Mouse (Mus musculus) midbrain, embryonic 14.5 days (tissue): Measurements from ENCODE around the gene Fcna. TPM values are rescaled to one million over a fixed set of nuclear protein-coding genes. Genes with fewer than 3 reads are reported as not detected.

ENCODE experiments used
- ATAC-seq: fragments of 200-750 bp; cut with Nextera tagmentation; 2 replicates; pipeline ENCODE4 v1.8.0; 2017; ENCODE audit warnings: moderate number of reproducible peaks, moderate library complexity; ENCODE audit not compliant: low FRiP score, low TSS enrichment
- DNase-seq: peaks from one replicate; pipeline ENCODE4 v3.0.0-alpha.2; 2015
- H3K27ac ChIP-seq: fragments of 300-500 bp; sonication (generic); replicated peaks from 2 replicates; pipeline ENCODE4 v1.5.1; 2014; ENCODE audit warnings: mild to moderate bottlenecking, low read depth, low read length, moderate library complexity
- H3K27me3 ChIP-seq: fragments of 300-500 bp; sonication (generic); 2 replicates; pipeline ENCODE4 v1.6.1; 2014; ENCODE audit warnings: low read length, control low read depth, mixed read lengths; ENCODE audit not compliant: control insufficient read depth, insufficient read depth
- H3K36me3 ChIP-seq: fragments of 300-500 bp; sonication (generic); 2 replicates; pipeline ENCODE4 v1.6.1; 2014; ENCODE audit warnings: low read length, control low read depth; ENCODE audit not compliant: control insufficient read depth, insufficient read depth
- H3K4me1 ChIP-seq: fragments of 300-500 bp; sonication (generic); 2 replicates; pipeline ENCODE4 v1.6.1; 2014; ENCODE audit warnings: mild to moderate bottlenecking, antibody characterized with exemption, low read length, control low read depth; ENCODE audit not compliant: control insufficient read depth, insufficient read depth
- H3K4me2 ChIP-seq: fragments of 300-500 bp; sonication (generic); 2 replicates; pipeline ENCODE4 v1.6.1; 2014; ENCODE audit warnings: mild to moderate bottlenecking, low read length, moderate library complexity
- H3K4me3 ChIP-seq: fragments of 300-500 bp; sonication (generic); replicated peaks from 2 replicates; pipeline ENCODE4 v1.5.1; 2014; ENCODE audit warnings: low read depth, low read length
- H3K9ac ChIP-seq: fragments of 300-500 bp; sonication (generic); replicated peaks from 2 replicates; pipeline ENCODE4 v1.6.1; 2014; ENCODE audit warnings: mild to moderate bottlenecking, low read length, moderate library complexity
- H3K9me3 ChIP-seq: fragments of 300-500 bp; sonication (generic); 2 replicates; pipeline ENCODE4 v1.6.1; 2016; ENCODE audit warnings: low read length, control low read depth, mixed read lengths; ENCODE audit not compliant: control insufficient read depth
- WGBS: fragments of 180-500 bp; shearing (Covaris S2); extraction: QIAGEN DNeasy Blood & Tissue Kit; methylation state at CpG from one replicate; pipeline ENCODE4 v1.1.7; 2014; 5-methylcytosine and 5-hydroxymethylcytosine counted together
- polyA plus RNA-seq: library from polyadenylated mRNA; unstranded; fragments of >200 nt; fragmentation: Nextera tagmentation; extraction: Ambion mirVana; gene quantifications from 2 replicates; pipeline ENCODE4 v1.2.1, GENCODE M21; 2014

Gene Fcna
- polyA plus RNA-seq, 1 experiment from 2014 or later: 2.8 TPM

DNA sequence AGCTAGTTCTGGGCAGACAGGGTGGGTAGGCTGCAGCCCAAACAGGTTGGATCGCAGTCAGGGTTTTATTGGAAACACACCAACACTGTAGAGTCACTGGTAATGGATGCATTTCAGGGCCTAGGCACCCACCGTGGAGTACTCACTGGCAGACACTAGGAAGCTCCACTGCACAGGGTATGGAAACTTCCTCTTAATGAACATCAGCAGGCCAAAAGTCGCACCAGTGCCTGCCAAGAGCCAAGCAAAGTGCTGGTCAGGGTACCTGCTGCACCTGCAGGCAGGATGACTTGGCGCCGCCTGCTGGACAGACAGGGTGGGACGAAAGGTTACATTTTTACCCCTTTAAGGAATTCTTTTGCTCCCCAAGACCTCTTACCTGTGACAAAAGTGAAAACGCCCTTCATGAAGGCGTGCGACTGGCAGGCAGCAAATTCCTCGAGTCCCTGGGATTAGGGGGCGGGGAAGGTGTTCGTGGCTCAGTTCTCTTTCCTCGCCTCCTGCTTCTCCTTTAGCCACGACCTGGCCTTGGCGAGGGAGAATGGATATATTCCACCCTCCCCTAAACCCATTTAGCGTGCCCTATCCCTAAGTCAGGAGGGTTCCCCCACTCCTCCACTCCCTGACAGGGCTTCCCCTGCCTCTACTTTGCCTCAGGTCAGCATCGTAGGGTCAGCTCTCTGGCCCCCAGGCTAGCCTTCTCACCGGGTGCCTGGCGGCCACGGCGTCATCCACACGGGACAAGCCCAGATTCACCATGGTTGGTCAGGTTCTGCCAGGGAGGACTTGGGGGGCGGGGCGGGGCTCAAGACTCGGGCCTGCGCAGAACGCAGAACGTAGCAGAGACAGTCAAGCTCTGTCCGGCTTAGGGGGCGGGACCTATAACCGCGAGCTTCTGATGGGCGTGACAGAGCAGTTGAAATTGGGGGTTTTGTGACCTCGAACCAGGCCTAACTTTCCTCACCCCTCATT lies 6.3 kb downstream of the Fcna start, which contains the start of gene Tmem141:
TSS of gene Tmem141 (minus strand) at position 777 of the 972 bp plus-strand sequence.
- WGBS: 7% methylated on average over 34 of the region's 34 CpGs
- H3K4me2 ChIP-seq: peak within 1 kb of the TSS; percentile 76
- peak within 1 kb of the TSS; percentile 70 for H3K27ac ChIP-seq

DNA sequence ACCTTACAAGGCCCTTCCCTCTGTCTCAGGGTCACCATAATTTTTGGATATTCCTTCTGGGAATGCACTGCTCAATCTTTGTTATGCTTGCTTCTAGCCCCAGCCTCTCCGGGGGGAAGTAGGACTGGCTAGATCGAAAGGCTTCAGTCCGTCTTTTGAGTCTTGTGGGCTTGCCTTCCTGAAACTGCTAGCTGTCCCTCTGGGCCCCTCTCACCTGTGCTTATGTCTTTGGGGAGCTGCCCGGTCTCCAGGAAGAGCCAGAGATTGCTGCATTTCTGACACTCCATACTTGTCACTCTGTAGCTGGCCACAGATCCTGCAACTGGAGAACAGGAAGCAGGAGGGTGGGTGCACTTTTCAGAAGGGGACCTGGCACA lies 7.0 kb downstream of the Fcna start:
- 92% methylated on average over 4 of the region's 4 CpGs for WGBS
- peaks cover 5% of the 10 kb centered on the region; the same call in 1 of the 2 replicates for H3K4me1 ChIP-seq
- H3K4me3 ChIP-seq: peak overlapping the region; percentile 47
- H3K36me3 ChIP-seq: no peaks in the 10 kb centered on the region
- ATAC-seq (no peak), DNase-seq (no peak)
- peaks cover 21% of the 10 kb centered on the region; the same call in 1 of the 2 replicates for H3K27me3 ChIP-seq
- peak overlapping the region; percentile 55; the same call in 1 of the 2 replicates for H3K9ac ChIP-seq
- H3K9me3 ChIP-seq: no peaks in the 10 kb centered on the region
- H3K4me2 ChIP-seq: peak overlapping the region; percentile 76
- H3K27ac ChIP-seq: peak overlapping the region; percentile 70; the same call in 1 of the 2 replicates

More for the DNA sequence above, 6.3 kb downstream of the Fcna start, which contains the start of gene Tmem141:
- DNase-seq: peak; percentile 91
- H3K9me3 ChIP-seq: no peaks in the 10 kb centered on the region
- peak within 1 kb of the TSS; percentile 55 for H3K9ac ChIP-seq
- peak within 1 kb of the TSS; percentile 47 for H3K4me3 ChIP-seq
- H3K27me3 ChIP-seq: peaks cover 14% of the 10 kb centered on the region; the same call in 1 of the 2 replicates
- peaks cover 5% of the 10 kb centered on the region; the same call in 1 of the 2 replicates for H3K4me1 ChIP-seq
- no peaks in the 10 kb centered on the region for H3K36me3 ChIP-seq
- peak; percentile 94 for ATAC-seq

DNA sequence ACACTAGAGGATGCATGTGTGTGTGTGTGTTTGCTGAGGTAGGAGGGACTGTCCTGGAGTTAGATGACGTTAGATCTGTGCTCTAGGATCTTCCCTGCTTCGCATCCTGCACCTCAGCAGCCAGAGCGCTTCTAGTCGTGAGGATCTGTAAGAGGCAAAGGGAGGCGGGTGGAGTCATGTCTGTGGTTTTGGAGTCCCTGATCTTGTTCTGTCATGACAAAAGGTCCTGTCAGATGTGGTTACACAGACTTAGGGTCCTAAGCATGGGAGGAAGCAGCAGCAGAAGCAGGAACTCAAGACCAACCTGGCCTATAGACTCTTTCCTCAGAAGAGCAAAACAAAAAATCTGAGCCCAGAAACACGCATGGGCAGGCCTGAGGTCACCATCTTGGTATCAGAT lies 7.4 kb downstream of the Fcna start:
- Histone ChIP-seq H3K27ac (no peak overlapping the region), H3K4me1 (peaks cover 5% of the 10 kb centered on the region; the same call in 1 of the 2 replicates), H3K4me3 (no peak overlapping the region), H3K9me3 (no peaks in the 10 kb centered on the region), H3K27me3 (peaks cover 25% of the 10 kb centered on the region; the same call in 1 of the 2 replicates), H3K36me3 (no peaks in the 10 kb centered on the region), H3K9ac (no peak overlapping the region), H3K4me2 (no peak overlapping the region)
- no peak for ATAC-seq
- 85% methylated on average over 6 of the region's 6 CpGs for WGBS
- no peak for DNase-seq

DNA sequence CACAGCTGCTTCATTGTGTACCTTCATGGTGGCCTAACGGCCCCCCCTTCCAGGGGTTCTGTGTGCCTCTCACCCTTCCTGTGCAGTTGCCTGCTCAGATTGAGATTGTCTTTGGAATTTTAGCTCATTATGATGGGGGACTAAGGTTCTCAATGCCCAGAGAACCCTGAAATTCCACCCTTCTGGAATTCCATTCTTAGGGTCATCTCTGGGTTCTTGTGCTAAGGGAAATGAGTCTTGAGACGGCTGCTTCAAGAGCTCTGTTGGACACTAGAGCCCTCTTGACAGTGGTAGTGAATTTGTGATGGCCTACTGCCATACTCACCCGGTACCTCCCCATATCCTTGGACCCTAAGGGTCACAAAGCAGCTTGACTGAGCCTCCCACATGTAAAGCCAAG lies 10.3 kb downstream of the Fcna start, which contains the start of gene Ccdc183:
TSS of gene Ccdc183 (minus strand) at position 101 of the 400 bp plus-strand sequence.
- H3K27ac ChIP-seq: no peak within 1 kb of the TSS
- no peak within 1 kb of the TSS for H3K4me3 ChIP-seq
- ATAC-seq (no peak), DNase-seq (no peak)
- no peaks in the 10 kb centered on the region for H3K36me3 ChIP-seq
- H3K9ac ChIP-seq: no peak within 1 kb of the TSS
- H3K4me2 ChIP-seq: no peak within 1 kb of the TSS
- H3K27me3 ChIP-seq: peaks cover 35% of the 10 kb centered on the region; the same call in 1 of the 2 replicates
- WGBS: 85% methylated on average over 3 of the region's 3 CpGs
- peaks cover 5% of the 10 kb centered on the region; the same call in 1 of the 2 replicates for H3K4me1 ChIP-seq
- H3K9me3 ChIP-seq: no peaks in the 10 kb centered on the region

DNA sequence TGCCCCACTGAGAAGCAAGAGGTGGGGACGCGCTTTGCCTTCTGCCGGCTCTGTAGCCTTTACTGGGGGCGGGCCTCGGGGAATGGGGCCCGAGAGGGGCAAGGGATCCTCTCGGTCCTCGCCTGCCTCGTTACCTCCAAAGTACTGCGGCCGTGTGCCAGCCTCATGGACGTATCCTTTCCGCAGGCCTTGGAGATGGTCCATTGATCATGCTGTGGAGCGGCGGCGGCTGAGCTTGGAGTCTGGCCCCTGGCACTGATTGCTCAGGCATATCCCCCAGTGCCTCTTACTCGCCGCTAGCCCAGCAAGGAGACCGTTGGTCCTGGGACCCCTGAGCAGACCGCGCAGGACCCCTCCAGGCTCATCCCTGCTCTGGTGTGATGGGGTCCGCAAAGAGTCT lies 11.4 kb downstream of the Fcna start:
- Histone ChIP-seq H3K4me2 (no peak overlapping the region), H3K36me3 (no peaks in the 10 kb centered on the region), H3K9ac (no peak overlapping the region), H3K4me3 (no peak overlapping the region), H3K27me3 (peaks cover 35% of the 10 kb centered on the region; the same call in 1 of the 2 replicates), H3K27ac (no peak overlapping the region), H3K9me3 (no peaks in the 10 kb centered on the region), H3K4me1 (peaks cover 4% of the 10 kb centered on the region; the same call in 1 of the 2 replicates)
- DNase-seq (no peak), ATAC-seq (no peak)
- 17% methylated on average over 22 of the region's 22 CpGs for WGBS

DNA sequence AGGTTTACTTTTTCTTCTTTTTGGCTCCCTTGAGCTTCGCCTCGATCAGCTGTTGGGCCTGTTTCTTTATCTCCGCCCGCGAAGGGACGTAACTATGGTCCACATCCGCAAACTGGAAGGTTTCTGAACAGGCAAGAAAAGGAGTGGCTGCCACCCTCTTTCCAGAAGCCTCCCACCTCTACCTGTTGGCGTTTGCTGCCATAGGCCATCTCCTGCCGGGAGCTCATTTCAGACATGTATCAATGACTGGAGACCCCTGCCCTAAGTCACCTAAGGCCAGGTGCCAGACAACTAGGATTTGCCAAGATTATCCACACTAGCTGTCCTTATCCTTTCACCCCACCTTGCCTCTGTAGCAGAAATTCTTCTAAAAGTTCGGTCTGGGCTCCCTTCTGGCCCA lies 19.2 kb downstream of the Fcna start:
- Histone ChIP-seq H3K4me2 (peak overlapping the region; percentile 74), H3K4me3 (peak overlapping the region; percentile 99), H3K9me3 (no peaks in the 10 kb centered on the region), H3K36me3 (no peaks in the 10 kb centered on the region), H3K9ac (peak overlapping the region; percentile 97; the same call in 1 of the 2 replicates), H3K4me1 (peaks cover 15% of the 10 kb centered on the region), H3K27ac (peak overlapping the region; percentile 91), H3K27me3 (no peaks in the 10 kb centered on the region)
- 73% methylated on average over 10 of the region's 10 CpGs for WGBS
- ATAC-seq (peak; percentile 28; the same call in 1 of the 2 replicates), DNase-seq (no peak)

DNA sequence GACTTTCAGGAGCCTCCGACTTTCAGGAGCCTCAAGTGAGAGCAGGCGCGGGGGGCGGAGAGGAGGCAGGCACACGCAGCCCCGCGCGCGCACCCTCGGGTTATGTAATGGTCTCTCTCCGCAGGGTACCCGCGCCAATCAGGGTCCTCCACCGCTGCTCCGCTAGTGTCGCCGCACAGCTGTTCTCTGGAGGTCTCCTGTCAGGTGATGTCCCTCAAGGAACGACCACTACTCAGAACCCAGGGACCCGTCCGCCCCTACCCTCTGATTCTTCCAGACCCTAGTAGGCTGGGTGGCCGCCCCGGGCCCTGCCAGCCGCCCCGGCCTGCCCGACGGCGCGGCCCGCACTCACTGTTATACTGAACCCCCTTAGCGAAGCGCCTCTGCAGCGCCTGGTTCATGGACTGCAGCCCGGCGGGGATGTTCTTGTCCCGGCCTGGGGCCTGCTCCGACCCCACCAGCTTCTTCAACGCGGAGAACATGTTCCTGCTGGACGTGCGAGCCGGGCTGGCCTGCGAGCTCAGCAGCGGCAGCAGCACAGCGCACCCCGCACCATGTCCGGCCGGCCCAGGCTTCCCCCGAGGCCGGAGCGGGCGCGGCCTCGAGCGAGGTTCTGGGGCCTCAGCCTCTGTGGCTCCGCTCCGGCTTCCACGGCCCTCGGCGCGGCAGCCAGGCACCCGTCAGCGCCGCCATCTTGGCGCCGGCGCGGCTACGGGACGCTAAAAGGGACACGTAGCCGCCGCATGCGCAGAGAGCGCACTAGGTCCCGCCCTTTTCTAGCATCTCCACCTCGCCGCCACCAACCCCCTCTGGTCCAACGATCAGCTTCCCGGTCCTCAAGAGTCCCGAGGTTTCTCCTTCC lies 19.8 kb downstream of the Fcna start, which contains the start of gene Rabl6:
TSS of gene Rabl6 (minus strand) at position 761 of the 862 bp plus-strand sequence.
- peak; percentile 91 for ATAC-seq
- Histone ChIP-seq H3K36me3 (no peaks in the 10 kb centered on the region), H3K4me2 (peak within 1 kb of the TSS; percentile 74), H3K4me1 (peaks cover 15% of the 10 kb centered on the region), H3K4me3 (peak within 1 kb of the TSS; percentile 99), H3K27me3 (no peaks in the 10 kb centered on the region), H3K9me3 (no peaks in the 10 kb centered on the region), H3K27ac (peak within 1 kb of the TSS; percentile 91), H3K9ac (peak within 1 kb of the TSS; percentile 97)
- DNase-seq: peak; percentile 97
- 1% methylated on average over 80 of the region's 80 CpGs for WGBS

DNA sequence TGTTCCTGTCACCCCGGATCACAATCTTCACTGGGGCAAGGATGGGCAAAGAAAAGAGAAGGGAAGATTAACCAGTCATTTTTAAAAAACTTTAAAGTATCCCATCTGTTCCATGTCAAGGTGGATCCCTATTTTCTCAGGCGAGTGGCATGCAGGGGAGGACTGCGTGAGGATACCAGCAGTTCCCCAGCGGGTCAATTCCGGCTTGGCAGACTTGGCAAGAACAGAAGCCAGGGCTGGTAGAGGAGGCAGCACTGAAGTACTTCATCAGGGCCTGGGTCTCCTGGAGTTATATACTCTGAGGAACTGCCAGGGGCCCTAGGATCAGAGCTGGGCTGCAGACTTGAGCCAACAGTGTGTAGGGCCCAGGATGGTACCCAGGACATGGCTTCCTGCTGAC lies 25.3 kb downstream of the Fcna start:
- Histone ChIP-seq H3K36me3 (peaks cover 55% of the 10 kb centered on the region), H3K27ac (no peak overlapping the region), H3K4me3 (no peak overlapping the region), H3K4me1 (peaks cover 10% of the 10 kb centered on the region), H3K9me3 (no peaks in the 10 kb centered on the region), H3K9ac (no peak overlapping the region), H3K27me3 (no peaks in the 10 kb centered on the region), H3K4me2 (no peak overlapping the region)
- 94% methylated on average over 5 of the region's 5 CpGs for WGBS
- ATAC-seq (no peak), DNase-seq (no peak)
